Mouse (Mus musculus): ENCODE measurements around the gene Pigk.

Pigk gene

DNA sequence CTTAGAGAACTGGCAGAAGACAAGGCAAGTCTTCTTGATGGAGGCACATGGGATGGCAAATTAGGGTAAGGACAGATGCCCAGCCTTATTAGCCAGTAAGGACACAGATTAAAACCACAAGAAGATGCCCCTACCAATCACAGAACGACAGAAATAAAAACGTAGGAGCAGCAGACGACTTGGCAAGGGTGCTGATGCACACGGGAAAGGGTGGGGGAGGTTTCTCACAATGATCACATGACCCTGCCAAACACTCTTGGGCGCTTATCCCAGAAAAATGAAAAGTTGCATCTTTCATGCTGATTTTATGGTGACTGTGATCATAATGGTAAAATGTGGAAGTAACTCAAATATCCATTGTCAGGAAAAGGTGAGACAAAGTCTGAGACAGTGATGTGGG is 193.2 kb downstream of the Pigk start:
- DNase-seq: no peak

- DNase-seq: no peak
These were observed 193.8 kb downstream of the Pigk start for GRCm38 (mm10) chr3:152907683-152908082.

GRCm38 (mm10) chr3:152911578-152911977 is 197.7 kb downstream of the Pigk start:
- DNase-seq: no peak

DNA sequence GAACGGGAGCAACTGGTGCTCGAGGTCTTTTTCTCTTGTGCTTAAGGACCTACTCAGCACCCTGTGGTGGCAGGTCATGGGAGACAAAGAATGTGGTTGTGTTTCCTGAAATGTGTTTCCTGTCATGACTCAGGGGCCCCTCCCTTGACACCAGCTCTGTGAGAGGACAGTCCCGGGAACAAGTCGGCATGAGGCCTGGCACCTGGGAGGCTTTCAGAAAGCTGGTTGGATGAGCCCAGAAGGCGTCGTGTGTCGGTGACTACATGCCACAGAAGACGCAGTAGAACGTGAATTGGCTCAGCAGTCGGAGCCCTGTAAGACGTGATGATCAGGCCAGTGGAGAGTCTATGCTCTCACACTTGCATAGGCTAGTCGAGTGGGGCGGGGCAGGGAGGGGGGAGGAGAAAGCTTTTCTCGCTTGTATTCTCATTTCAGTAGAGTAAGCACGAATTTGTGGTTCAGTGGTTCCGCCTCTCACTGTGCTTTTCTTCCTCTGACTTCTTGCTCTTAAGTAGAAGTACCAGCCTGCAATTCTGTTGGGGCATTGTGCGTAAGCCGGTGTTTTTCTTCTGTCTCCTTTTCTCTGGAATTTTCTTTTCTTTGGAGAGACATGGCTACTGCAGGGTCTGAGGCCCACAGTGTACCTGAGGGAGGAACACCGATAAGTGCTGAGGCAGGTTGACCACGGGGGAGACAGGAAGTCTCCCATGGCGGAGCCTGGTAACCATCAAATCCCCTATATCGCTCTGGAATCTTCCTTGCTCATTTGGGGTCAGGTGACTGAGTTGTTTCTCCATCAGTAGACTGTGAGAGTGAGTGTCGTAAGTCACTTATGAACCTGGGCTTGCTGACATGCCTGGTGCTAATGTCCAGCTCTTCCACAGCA is 198.6 kb downstream of the Pigk start:
- DNase-seq: no peak

- DNase-seq: no peak
These were observed 199.2 kb downstream of the Pigk start for GRCm38 (mm10) chr3:152913150-152913549.

- DNase-seq: no peak
These were observed 199.7 kb downstream of the Pigk start for GRCm38 (mm10) chr3:152913625-152914024.

DNA sequence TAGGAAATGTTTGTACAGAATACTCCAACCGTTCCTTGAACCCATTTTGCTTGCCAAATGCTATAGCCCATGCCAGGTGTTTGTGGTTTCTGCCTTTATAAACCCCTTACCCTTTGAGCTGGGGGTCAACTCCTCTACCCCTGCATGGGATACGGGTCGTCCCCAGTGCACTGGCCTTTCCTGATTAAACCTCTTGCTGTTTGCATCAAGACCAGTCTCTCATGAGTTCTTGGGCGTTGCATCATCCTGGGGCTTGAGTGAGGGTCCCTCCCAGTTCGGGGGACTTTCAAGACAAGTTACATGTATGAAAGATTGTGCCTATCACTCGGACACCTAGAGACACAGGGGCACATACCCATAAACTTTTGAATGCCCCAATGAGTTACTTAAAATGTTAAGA is 200.5 kb downstream of the Pigk start:
- no peak for DNase-seq

GRCm38 (mm10) chr3:152917579-152917978 is 203.7 kb downstream of the Pigk start:
- DNase-seq: no peak

DNA sequence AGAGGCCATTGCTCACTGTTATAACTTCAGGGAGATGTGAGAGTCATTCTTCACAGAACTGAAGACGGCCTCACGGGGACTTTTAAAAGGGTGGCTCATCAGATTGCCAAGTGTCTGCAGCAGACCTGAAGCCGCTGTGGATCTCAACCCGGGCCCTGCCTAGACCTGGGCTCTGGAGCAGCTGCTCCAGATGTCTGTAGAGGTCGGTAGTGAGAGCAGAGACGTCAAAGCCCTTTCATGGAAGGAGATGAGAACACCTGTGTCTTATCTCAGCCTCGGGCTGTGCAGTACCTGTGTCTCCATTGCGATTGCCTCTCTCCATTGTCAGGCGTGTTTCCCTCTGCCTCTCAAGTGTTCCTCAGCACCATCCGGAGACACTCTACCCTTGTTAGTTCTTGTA is 205.2 kb downstream of the Pigk start:
- DNase-seq: no peak

DNA sequence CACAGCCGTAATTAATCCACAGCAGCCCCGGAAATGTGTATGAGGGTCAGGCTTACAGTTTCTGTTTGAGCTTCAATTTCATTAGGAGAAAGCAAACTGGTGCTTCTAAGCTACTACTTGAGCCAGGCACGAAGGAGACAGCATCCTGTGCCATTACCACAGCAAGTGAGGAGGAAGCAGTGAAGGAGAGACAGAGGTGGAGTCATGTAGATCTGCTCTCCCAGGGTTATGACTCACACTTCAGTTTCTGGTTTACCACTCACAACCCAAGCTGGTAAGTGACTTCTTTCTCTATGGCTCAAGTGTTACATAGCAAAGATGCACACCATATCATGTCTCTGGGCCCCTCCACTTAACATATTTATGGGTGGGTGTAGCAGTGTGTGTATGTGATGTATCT is 206.5 kb downstream of the Pigk start:
- DNase-seq: no peak

DNA sequence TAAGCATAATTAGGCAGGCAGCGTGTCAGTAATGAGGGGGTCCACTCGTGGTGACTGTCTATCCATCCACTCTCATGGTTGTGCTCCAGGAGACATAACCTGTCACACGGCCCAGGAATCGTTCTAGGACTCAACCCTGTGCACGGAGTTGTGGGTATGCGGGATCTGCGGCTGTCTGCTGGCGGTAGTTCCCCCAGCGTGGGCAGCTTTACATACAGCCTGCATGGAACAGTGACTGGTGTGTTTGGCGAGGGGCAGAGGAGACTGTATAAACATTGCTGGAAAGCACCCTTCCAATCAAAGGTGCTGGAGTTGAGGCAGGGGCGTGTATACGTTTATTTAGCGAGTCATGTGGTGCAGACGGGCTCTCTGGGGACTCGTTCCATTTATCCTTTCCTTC is 209.6 kb downstream of the Pigk start:
- DNase-seq: no peak

- DNase-seq: no peak
These were observed 211.5 kb downstream of the Pigk start for GRCm38 (mm10) chr3:152925364-152925763.

DNA sequence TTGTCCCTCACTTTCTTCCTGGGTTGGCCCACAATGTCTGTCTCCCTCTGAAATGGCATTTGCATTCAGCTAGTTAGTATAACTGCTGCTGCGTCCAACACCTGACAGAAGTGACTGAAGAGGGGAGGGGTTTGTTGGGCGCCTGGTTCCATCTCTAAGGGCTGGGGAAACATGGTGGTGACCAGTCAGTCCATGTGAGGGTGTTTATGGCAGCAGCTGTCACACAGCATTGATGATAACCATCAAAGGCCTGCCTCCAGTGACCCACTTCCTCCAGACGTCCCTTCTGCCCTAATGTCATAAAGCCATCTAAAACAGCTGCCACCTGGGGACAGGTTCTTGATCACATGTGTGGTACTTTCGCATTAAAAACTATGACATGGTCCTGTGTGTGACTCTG is 212.3 kb downstream of the Pigk start:
- no peak for DNase-seq

DNA sequence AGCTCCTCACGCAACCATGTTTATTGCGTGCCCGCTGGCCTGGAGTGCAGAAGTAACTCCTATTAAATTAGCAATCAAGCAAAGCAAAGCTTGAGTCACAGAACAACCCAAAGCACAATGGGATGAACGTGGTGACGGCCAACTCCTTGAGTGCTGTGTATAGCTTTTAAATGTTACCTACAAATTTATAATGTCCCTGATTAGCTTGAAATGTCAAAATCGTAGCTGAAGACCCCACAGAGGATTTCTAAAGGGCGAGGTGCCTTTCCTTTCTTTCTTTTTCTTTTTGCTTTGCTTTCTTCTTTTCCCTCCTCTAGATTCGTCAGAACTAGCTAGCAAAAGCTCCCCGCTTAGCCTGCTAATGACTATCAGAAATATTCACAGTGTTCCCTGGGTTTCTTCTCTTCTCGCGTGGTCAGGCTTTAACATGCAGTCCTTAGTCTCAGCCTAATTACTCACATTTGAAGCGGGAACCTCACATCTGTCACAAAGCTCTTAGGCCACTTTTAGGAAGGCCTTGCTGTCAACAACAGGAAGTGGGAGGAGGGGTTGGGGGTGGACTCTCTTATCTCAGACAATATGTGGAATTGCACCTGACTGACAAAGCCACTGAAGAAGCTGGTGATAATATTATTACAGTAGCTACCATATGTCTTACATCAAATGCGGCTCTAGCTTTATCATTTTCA is 214.5 kb downstream of the Pigk start:
- no peak for DNase-seq

DNA sequence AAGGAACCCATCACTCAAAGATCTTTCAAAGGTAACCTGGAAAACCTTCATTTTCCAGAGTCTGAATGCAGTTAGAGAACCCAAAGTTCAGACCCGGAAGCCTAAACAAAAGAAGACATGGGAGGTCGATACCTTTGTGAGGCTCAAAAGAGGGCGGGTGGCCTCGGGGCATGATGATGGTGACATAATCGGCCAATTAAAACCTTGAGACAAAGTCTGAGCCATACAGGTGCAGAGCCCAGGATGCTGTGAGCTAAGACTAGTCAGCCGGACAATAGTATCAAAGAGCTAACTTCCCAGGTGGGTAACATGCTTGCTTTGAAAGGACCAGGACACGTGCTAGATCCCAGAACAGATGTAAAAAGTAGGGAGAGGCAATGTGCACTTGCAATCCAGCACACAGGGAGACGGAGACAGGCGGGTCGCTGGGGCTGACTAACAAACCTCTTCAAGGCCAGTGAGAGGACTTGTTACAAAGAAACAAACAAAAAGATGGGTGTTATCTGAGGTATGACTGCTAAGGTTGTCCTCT is 215.4 kb downstream of the Pigk start:
- DNase-seq: no peak

- DNase-seq: no peak
These were observed 215.9 kb downstream of the Pigk start for GRCm38 (mm10) chr3:152929788-152930281.

GRCm38 (mm10) chr3:152931354-152931753 is 217.5 kb downstream of the Pigk start:
- DNase-seq: no peak

- no peak for DNase-seq
These were observed 218.2 kb downstream of the Pigk start for GRCm38 (mm10) chr3:152932096-152932495.

- no peak for DNase-seq
These were observed 218.6 kb downstream of the Pigk start for GRCm38 (mm10) chr3:152932544-152932943.

- no peak for DNase-seq
These were observed 219.8 kb downstream of the Pigk start for GRCm38 (mm10) chr3:152933737-152934136.

DNA sequence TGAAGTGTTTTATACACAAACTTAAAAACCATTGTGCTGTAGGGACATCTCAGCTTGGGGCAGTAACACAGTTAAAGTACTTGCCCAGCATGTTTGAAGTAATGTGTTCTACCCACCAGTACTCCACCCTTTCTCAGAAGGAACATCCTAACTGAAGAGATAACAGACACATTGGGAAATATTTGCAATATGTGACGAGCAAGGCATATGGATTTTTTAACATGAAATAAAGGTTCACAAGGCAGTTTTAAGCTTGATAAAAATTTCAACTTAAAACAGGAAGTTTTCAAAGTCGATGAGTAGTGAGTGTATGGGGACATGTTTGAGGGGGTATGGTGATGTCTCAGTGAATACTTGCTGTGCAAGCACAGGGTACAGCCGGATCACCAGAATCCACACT is 222.4 kb downstream of the Pigk start:
- no peak for DNase-seq

DNA sequence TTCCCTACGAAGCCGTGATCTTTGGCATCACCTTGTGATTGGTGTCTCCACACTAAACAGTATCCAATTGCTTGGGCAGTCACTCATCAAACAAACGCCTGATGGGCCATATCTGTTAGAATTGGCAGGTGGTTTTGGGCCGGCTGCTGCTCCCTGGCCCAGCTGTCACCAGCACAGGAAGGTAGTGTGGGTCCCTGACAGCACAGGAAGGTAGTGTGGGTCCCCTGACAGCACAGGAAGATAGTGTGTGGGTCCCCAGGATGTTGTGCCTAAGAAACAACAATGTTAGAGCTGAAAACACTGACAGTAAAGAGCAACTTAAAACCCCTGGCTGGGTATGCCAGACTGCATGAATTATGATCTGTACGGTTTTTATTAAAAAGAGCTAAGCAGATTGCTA is 227.8 kb downstream of the Pigk start:
- no peak for DNase-seq

- no peak for DNase-seq
These were observed 229.1 kb downstream of the Pigk start for GRCm38 (mm10) chr3:152942985-152943384.

DNA sequence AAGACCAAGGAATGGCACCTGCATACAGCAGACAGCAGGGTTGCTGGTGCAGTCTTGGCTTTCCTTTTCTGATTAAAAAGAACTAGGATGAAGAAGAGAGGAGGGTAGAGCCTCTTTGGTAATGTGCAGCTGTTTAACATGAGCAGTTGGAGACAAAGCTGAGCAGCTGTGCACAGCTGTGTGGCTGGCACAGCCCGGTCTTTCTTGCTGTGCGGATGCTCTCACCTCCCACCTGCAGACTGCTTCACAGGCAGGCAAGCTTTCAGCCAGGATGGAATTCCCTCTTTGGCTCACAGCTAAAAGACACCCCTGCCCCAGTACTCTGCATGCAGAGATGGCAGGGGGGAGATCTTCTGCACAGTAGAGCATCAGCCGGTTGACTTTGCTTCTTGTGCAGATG is 230.9 kb downstream of the Pigk start:
- DNase-seq: no peak
